Mouse (Mus musculus) limb, embryonic 15.5 days (tissue): ENCODE data around the gene Kmo. TPM values are rescaled to one million over a fixed set of nuclear protein-coding genes. Genes with fewer than 3 reads are reported as not detected.

Experiments used
- ATAC-seq: fragments of 200-750 bp; cut with Nextera tagmentation; 2 replicates; pipeline ENCODE4 v1.8.0; 2017; ENCODE audit warnings: low read depth, moderate TSS enrichment; ENCODE audit not compliant: insufficient number of reproducible peaks, low FRiP score, low TSS enrichment
- H3K27ac ChIP-seq: fragments of 300-500 bp; sonication (generic); 2 replicates; pipeline ENCODE4 v1.5.1; 2015; ENCODE audit warnings: moderate library complexity, mild to moderate bottlenecking, inconsistent platforms
- H3K27me3 ChIP-seq: fragments of 300-500 bp; sonication (generic); 2 replicates; pipeline ENCODE4 v1.6.1; 2015; ENCODE audit warnings: inconsistent platforms
- H3K36me3 ChIP-seq: fragments of 300-500 bp; sonication (generic); 2 replicates; pipeline ENCODE4 v1.6.1; 2015; ENCODE audit warnings: inconsistent platforms
- H3K4me1 ChIP-seq: fragments of 300-500 bp; sonication (generic); 2 replicates; pipeline ENCODE4 v1.6.1; 2015; ENCODE audit warnings: inconsistent platforms
- H3K4me2 ChIP-seq: fragments of 300-500 bp; sonication (generic); 2 replicates; pipeline ENCODE4 v1.6.1; 2015; ENCODE audit warnings: mild to moderate bottlenecking, inconsistent platforms
- H3K4me3 ChIP-seq: fragments of 300-500 bp; sonication (generic); 2 replicates; pipeline ENCODE4 v1.5.1; 2015; ENCODE audit warnings: mild to moderate bottlenecking, inconsistent platforms
- H3K9ac ChIP-seq: fragments of 300-500 bp; sonication (generic); 2 replicates; pipeline ENCODE4 v1.6.1; 2015; ENCODE audit warnings: inconsistent platforms
- H3K9me3 ChIP-seq: fragments of 300-500 bp; sonication (generic); 2 replicates; pipeline ENCODE4 v1.6.1; 2016; ENCODE audit warnings: inconsistent platforms
- WGBS: fragments of 180-500 bp; shearing (Covaris S2); methylation state at CpG from one replicate; pipeline ENCODE4 v1.1.7; 2015; 5-methylcytosine and 5-hydroxymethylcytosine counted together
- polyA plus RNA-seq: library from polyadenylated mRNA; unstranded; fragments of >200 nt; fragmentation: Nextera tagmentation; extraction: Ambion mirVana; gene quantifications from 2 replicates; pipeline ENCODE4 v1.2.1, GENCODE M21; 2015

Kmo gene
- 0.16 and 0.31 TPM in 2 replicates for polyA plus RNA-seq

- Histone ChIP-seq H3K4me3 (no peak within 1 kb of the TSS), H3K9me3 (no peaks in the 10 kb centered on the region), H3K27me3 (no peaks in the 10 kb centered on the region), H3K36me3 (peaks cover 29% of the 10 kb centered on the region), H3K4me1 (peaks cover 9% of the 10 kb centered on the region; the same call in 1 of the 2 replicates), H3K27ac (no peak within 1 kb of the TSS), H3K4me2 (no peak within 1 kb of the TSS), H3K9ac (no peak within 1 kb of the TSS)
- WGBS = 90% methylated on average over 13 of the region's 13 CpGs
- no peak for ATAC-seq
Measured at GRCm38 (mm10) chr1:175619814-175620431, at the start of gene Kmo. Gene Kmo (plus strand): TSS chr1:175620381.

- WGBS = 80% methylated on average over 2 of the region's 2 CpGs
- Histone ChIP-seq H3K27me3 (no peaks in the 10 kb centered on the region), H3K4me2 (no peak overlapping the region), H3K9me3 (no peaks in the 10 kb centered on the region), H3K4me3 (no peak overlapping the region), H3K9ac (no peak overlapping the region), H3K27ac (no peak overlapping the region), H3K36me3 (no peaks in the 10 kb centered on the region), H3K4me1 (no peaks in the 10 kb centered on the region)
- no peak for ATAC-seq
Measured at GRCm38 (mm10) chr1:175574129-175574528, 46.1 kb upstream of the Kmo start.

- Histone ChIP-seq H3K27me3 (no peaks in the 10 kb centered on the region), H3K4me2 (no peak overlapping the region), H3K9me3 (no peaks in the 10 kb centered on the region), H3K36me3 (no peaks in the 10 kb centered on the region), H3K4me3 (no peak overlapping the region), H3K9ac (no peak overlapping the region), H3K4me1 (no peaks in the 10 kb centered on the region), H3K27ac (no peak overlapping the region)
- ATAC-seq = no peak
- 69% methylated on average over 2 of the region's 2 CpGs for WGBS
Measured at GRCm38 (mm10) chr1:175578425-175579096, 41.6 kb upstream of the Kmo start.

GRCm38 (mm10) chr1:175579598-175580235 lies 40.5 kb upstream of the Kmo start:
- no peak for ATAC-seq

GRCm38 (mm10) chr1:175580346-175580745 lies 39.8 kb upstream of the Kmo start:
- Histone ChIP-seq H3K4me1 (no peaks in the 10 kb centered on the region), H3K36me3 (no peaks in the 10 kb centered on the region), H3K9me3 (no peaks in the 10 kb centered on the region), H3K9ac (no peak overlapping the region), H3K4me2 (no peak overlapping the region), H3K27me3 (no peaks in the 10 kb centered on the region), H3K27ac (no peak overlapping the region), H3K4me3 (no peak overlapping the region)
- ATAC-seq = no peak
- WGBS = 83% methylated on average over 7 of the region's 7 CpGs

More at GRCm38 (mm10) chr1:175579598-175580235, 40.5 kb upstream of the Kmo start:
- 84% methylated on average over 9 of the region's 9 CpGs for WGBS
- Histone ChIP-seq H3K36me3 (no peaks in the 10 kb centered on the region), H3K9ac (no peak overlapping the region), H3K4me1 (no peaks in the 10 kb centered on the region), H3K4me3 (no peak overlapping the region), H3K9me3 (no peaks in the 10 kb centered on the region), H3K27me3 (no peaks in the 10 kb centered on the region), H3K4me2 (no peak overlapping the region), H3K27ac (no peak overlapping the region)

- WGBS = 76% methylated on average over 4 of the region's 4 CpGs
- H3K4me2 ChIP-seq = no peak overlapping the region
- no peaks in the 10 kb centered on the region for H3K36me3 ChIP-seq
- no peak overlapping the region for H3K27ac ChIP-seq
- no peaks in the 10 kb centered on the region for H3K27me3 ChIP-seq
- no peak overlapping the region for H3K4me3 ChIP-seq
- ATAC-seq = no peak
- no peaks in the 10 kb centered on the region for H3K9me3 ChIP-seq
- H3K4me1 ChIP-seq = no peaks in the 10 kb centered on the region
- no peak overlapping the region for H3K9ac ChIP-seq
Measured at GRCm38 (mm10) chr1:175582799-175583198, 37.4 kb upstream of the Kmo start.

GRCm38 (mm10) chr1:175585267-175585666 lies 34.9 kb upstream of the Kmo start:
- Histone ChIP-seq H3K9ac (no peak overlapping the region), H3K36me3 (no peaks in the 10 kb centered on the region), H3K27ac (no peak overlapping the region), H3K4me1 (no peaks in the 10 kb centered on the region), H3K4me2 (no peak overlapping the region), H3K9me3 (no peaks in the 10 kb centered on the region), H3K4me3 (no peak overlapping the region), H3K27me3 (no peaks in the 10 kb centered on the region)
- 77% methylated on average over 2 of the region's 2 CpGs for WGBS
- no peak for ATAC-seq

GRCm38 (mm10) chr1:175586656-175587055 lies 33.5 kb upstream of the Kmo start:
- H3K36me3 ChIP-seq = no peaks in the 10 kb centered on the region
- no peaks in the 10 kb centered on the region for H3K4me1 ChIP-seq
- H3K9me3 ChIP-seq = no peaks in the 10 kb centered on the region
- H3K27ac ChIP-seq = no peak overlapping the region
- H3K4me3 ChIP-seq = no peak overlapping the region
- 84% methylated on average over 5 of the region's 5 CpGs for WGBS
- H3K27me3 ChIP-seq = no peaks in the 10 kb centered on the region
- ATAC-seq = no peak
- no peak overlapping the region for H3K4me2 ChIP-seq
- no peak overlapping the region for H3K9ac ChIP-seq

- Histone ChIP-seq H3K27ac (no peak overlapping the region), H3K27me3 (no peaks in the 10 kb centered on the region), H3K9ac (no peak overlapping the region), H3K9me3 (no peaks in the 10 kb centered on the region), H3K4me3 (no peak overlapping the region), H3K4me2 (no peak overlapping the region), H3K4me1 (no peaks in the 10 kb centered on the region), H3K36me3 (no peaks in the 10 kb centered on the region)
- ATAC-seq = no peak
- 88% methylated on average over 1 of the region's 1 CpGs for WGBS
Measured at GRCm38 (mm10) chr1:175592832-175593231, 27.3 kb upstream of the Kmo start.

- ATAC-seq = no peak
- Histone ChIP-seq H3K9ac (no peak overlapping the region), H3K9me3 (no peaks in the 10 kb centered on the region), H3K27me3 (no peaks in the 10 kb centered on the region), H3K4me2 (no peak overlapping the region), H3K36me3 (peaks cover 47% of the 10 kb centered on the region), H3K4me3 (no peak overlapping the region), H3K27ac (no peak overlapping the region), H3K4me1 (no peaks in the 10 kb centered on the region)
- WGBS = 88% methylated on average over 11 of the region's 11 CpGs
Measured at GRCm38 (mm10) chr1:175602231-175602630, 17.9 kb upstream of the Kmo start.

GRCm38 (mm10) chr1:175603390-175603789 lies 16.8 kb upstream of the Kmo start:
- Histone ChIP-seq H3K27me3 (no peaks in the 10 kb centered on the region), H3K4me2 (no peak overlapping the region), H3K4me1 (no peaks in the 10 kb centered on the region), H3K36me3 (peaks cover 58% of the 10 kb centered on the region), H3K27ac (no peak overlapping the region), H3K4me3 (no peak overlapping the region), H3K9ac (no peak overlapping the region), H3K9me3 (no peaks in the 10 kb centered on the region)
- WGBS = 73% methylated on average over 6 of the region's 6 CpGs
- ATAC-seq = no peak

GRCm38 (mm10) chr1:175607308-175607707 lies 12.9 kb upstream of the Kmo start:
- no peaks in the 10 kb centered on the region for H3K27me3 ChIP-seq
- WGBS = 95% methylated on average over 6 of the region's 6 CpGs

More at GRCm38 (mm10) chr1:175607308-175607707, 12.9 kb upstream of the Kmo start:
- Histone ChIP-seq H3K4me3 (no peak overlapping the region), H3K4me2 (no peak overlapping the region), H3K9ac (no peak overlapping the region), H3K4me1 (no peaks in the 10 kb centered on the region), H3K36me3 (peaks cover 71% of the 10 kb centered on the region), H3K9me3 (no peaks in the 10 kb centered on the region), H3K27ac (no peak overlapping the region)
- no peak for ATAC-seq
